Mouse (Mus musculus) limb, embryonic 11.5 days (tissue): ENCODE measurements around the gene Defb43. TPM values are rescaled to one million over a fixed set of nuclear protein-coding genes. Genes with fewer than 3 reads are reported as not detected.

ENCODE experiments used
- ATAC-seq: fragments of 200-750 bp; cut with Nextera tagmentation; 2 replicates; pipeline ENCODE4 v1.8.0; 2017; ENCODE audit warnings: low read depth; ENCODE audit not compliant: insufficient number of reproducible peaks, low FRiP score, low TSS enrichment
- DNase-seq: peaks from one replicate; pipeline ENCODE4 v3.0.0-alpha.2; 2015; ENCODE audit warnings: low spot score
- H3K27ac ChIP-seq: fragments of 300-500 bp; sonication (generic); replicated peaks from 2 replicates; pipeline ENCODE4 v1.5.1; 2014; ENCODE audit warnings: low read depth, mild to moderate bottlenecking, low read length
- H3K27me3 ChIP-seq: fragments of 300-500 bp; sonication (generic); 2 replicates; pipeline ENCODE4 v1.6.1; 2014; ENCODE audit warnings: mild to moderate bottlenecking, low read length, mixed read lengths; ENCODE audit not compliant: control insufficient read depth, insufficient read depth
- H3K36me3 ChIP-seq: fragments of 300-500 bp; sonication (generic); 2 replicates; pipeline ENCODE4 v1.6.1; 2014; ENCODE audit warnings: mild to moderate bottlenecking, low read length, moderate library complexity, mixed read lengths; ENCODE audit not compliant: control insufficient read depth, insufficient read depth
- H3K4me1 ChIP-seq: fragments of 300-500 bp; sonication (generic); 2 replicates; pipeline ENCODE4 v1.6.1; 2014; ENCODE audit warnings: low read length, mixed read lengths; ENCODE audit not compliant: control insufficient read depth, insufficient read depth
- H3K4me2 ChIP-seq: fragments of 300-500 bp; sonication (generic); 2 replicates; pipeline ENCODE4 v1.6.1; 2014; ENCODE audit warnings: low read depth, mild to moderate bottlenecking, moderate library complexity; ENCODE audit not compliant: severe bottlenecking
- H3K4me3 ChIP-seq: fragments of 300-500 bp; sonication (generic); 2 replicates; pipeline ENCODE4 v1.5.1; 2014; ENCODE audit warnings: low read depth, low read length
- H3K9ac ChIP-seq: fragments of 300-500 bp; sonication (generic); 2 replicates; pipeline ENCODE4 v1.6.1; 2014; ENCODE audit warnings: mild to moderate bottlenecking, low read length
- H3K9me3 ChIP-seq: fragments of 300-500 bp; sonication (generic); 2 replicates; pipeline ENCODE4 v1.6.1; 2016; ENCODE audit warnings: low read length; ENCODE audit not compliant: control insufficient read depth
- WGBS: fragments of 180-500 bp; shearing (Covaris S2); extraction: QIAGEN DNeasy Blood & Tissue Kit; methylation state at CpG from one replicate; pipeline ENCODE4 v1.1.7; 2014; 5-methylcytosine and 5-hydroxymethylcytosine counted together
- polyA plus RNA-seq: library from polyadenylated mRNA; unstranded; fragments of >200 nt; fragmentation: Nextera tagmentation; extraction: Ambion mirVana; gene quantifications from 2 replicates; pipeline ENCODE4 v1.2.1, GENCODE M21; 2014

The Defb43 gene
- polyA plus RNA-seq, 1 experiment from 2014 or later = not detected

DNA sequence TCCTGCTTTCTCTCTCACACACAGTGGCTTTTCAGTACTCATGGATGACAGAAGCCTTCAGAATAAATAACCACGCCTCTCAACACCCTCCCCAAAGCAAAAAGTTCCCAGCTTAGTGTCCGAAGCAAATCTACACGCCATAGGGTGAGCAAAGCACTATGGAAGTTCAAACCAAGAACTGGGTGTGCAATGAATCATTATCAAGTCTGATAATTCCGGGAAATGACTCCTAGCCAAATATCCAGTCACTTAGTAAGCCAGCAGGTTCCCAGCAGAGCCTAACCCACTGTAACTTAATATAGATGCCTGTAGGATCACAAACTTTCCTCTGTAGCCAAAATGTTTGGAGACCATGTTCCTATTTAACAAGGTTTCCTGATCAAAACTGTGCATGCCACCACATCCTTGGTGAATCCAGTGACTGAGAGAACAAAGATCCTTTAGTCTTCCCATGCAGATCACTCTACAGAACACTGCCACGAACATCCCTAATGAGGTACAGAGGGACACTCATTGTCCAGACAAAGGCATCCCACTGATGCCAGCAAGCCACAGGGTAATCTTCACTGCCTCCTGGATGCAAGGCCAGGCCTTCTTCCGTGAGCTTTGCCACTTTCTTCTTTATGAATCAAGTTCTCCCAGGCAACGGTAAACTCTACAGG, 19.6 kb upstream of the Defb43 start:
- H3K4me2 ChIP-seq = no peak overlapping the region
- DNase-seq = peak; percentile 10
- no peak overlapping the region for H3K27ac ChIP-seq
- no peaks in the 10 kb centered on the region for H3K36me3 ChIP-seq
- H3K9me3 ChIP-seq = no peaks in the 10 kb centered on the region
- WGBS = 85% methylated on average over 7 of the region's 7 CpGs
- no peak for ATAC-seq
- no peaks in the 10 kb centered on the region for H3K4me1 ChIP-seq
- H3K4me3 ChIP-seq = no peak overlapping the region
- H3K9ac ChIP-seq = no peak overlapping the region
- H3K27me3 ChIP-seq = no peaks in the 10 kb centered on the region

DNA sequence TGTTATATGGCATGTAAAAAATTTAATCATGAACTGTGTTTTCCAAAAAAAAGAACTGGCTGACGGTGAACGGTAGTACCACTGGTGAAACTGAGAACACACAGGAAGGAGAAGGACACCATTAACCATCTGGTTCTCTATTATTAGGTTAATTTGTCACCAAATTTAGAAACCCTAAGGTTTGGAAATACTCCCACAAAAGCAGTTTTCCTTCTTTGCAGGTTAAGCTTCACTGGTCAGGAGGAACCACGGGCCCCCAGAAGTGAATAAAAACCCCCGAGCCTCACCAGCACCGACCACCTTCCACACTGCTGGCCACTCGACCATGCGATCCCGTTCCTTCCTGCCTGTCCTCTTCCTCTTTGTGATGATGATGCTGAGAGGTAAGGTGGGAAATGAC, 13.8 kb upstream of the Defb43 start, which contains the start of gene Defb47:
Defb47 (plus strand) TSS at position 301 of the 400 bp plus-strand sequence.
- DNase-seq = no peak
- Histone ChIP-seq H3K27ac (no peak within 1 kb of the TSS), H3K9ac (no peak within 1 kb of the TSS), H3K4me1 (no peaks in the 10 kb centered on the region), H3K4me3 (no peak within 1 kb of the TSS), H3K27me3 (no peaks in the 10 kb centered on the region), H3K9me3 (no peaks in the 10 kb centered on the region), H3K4me2 (no peak within 1 kb of the TSS), H3K36me3 (no peaks in the 10 kb centered on the region)
- no peak for ATAC-seq
- 79% methylated on average over 8 of the region's 8 CpGs for WGBS

DNA sequence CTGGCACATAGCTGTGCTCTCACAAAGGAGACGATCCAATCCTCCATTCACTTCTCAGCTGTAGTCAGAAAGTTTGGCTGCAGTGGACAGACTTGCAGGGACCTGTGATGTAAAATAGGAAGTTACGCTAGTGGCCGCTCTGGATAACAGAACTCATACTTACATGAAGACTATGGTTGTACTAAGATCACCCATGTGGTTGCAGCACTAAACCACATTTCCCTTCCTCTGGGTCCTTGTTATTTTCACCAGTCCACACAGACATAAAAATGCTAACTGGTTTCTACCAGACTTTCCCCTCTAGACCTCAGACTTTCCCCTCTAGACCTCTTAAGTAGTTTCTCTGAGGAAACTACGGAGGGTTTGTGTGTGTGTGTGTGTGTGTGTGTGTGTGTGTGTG, 12.6 kb upstream of the Defb43 start:
- Histone ChIP-seq H3K4me1 (no peaks in the 10 kb centered on the region), H3K9ac (no peak overlapping the region), H3K4me2 (no peak overlapping the region), H3K4me3 (no peak overlapping the region), H3K9me3 (no peaks in the 10 kb centered on the region), H3K27me3 (no peaks in the 10 kb centered on the region), H3K36me3 (no peaks in the 10 kb centered on the region), H3K27ac (no peak overlapping the region)
- DNase-seq (no peak), ATAC-seq (no peak)
- WGBS = 85% methylated on average over 4 of the region's 4 CpGs

DNA sequence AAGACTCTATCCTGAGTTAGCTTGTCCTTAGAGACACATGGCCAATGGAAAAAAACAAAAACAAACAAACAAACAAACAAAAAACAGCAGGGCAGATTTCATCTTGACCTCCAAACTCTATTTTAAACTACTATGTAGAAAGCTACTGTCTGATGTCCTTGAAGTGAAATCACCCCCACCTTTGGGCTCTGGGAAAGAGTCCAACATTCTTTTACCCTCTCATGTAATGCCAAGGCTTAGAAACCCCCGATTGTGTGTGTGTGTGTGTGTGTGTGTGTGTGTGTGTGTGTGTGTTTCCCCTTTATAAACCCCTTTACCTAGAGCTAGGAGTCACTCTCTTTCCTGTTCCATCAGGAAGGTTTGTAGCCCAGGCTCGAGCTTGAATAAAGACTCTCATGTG, 9.0 kb upstream of the Defb43 start:
- no peak for DNase-seq
- 77% methylated on average over 2 of the region's 2 CpGs for WGBS

DNA sequence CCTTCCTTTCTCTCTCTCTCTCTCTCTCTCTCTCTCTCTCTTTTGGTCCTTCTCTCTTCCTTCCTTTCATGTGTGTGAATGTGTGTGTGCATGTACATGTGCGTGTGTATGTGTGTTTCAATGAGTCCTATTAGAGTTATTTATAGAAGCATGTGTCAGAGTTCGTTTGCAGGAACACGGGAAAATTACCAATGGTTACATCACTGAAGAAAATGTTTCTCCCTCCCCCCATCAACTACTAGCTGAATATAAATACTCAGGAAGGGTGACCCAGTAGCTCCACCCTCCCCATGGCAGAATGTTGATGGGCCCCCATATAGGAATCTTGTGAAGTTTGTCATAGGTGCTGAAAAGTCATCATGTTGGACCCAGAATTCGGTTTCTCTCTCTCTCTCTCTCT, 1.5 kb downstream of the Defb43 start:
- Histone ChIP-seq H3K36me3 (no peaks in the 10 kb centered on the region), H3K4me1 (no peaks in the 10 kb centered on the region), H3K9me3 (no peaks in the 10 kb centered on the region), H3K9ac (no peak overlapping the region), H3K4me3 (no peak overlapping the region), H3K27ac (no peak overlapping the region), H3K4me2 (no peak overlapping the region), H3K27me3 (no peaks in the 10 kb centered on the region)
- WGBS = 85% methylated on average over 4 of the region's 4 CpGs
- ATAC-seq (no peak), DNase-seq (no peak)

More for the DNA sequence above, 9.0 kb upstream of the Defb43 start:
- Histone ChIP-seq H3K9me3 (no peaks in the 10 kb centered on the region), H3K27ac (no peak overlapping the region), H3K36me3 (no peaks in the 10 kb centered on the region), H3K4me3 (no peak overlapping the region), H3K27me3 (no peaks in the 10 kb centered on the region), H3K4me2 (no peak overlapping the region), H3K9ac (no peak overlapping the region), H3K4me1 (no peaks in the 10 kb centered on the region)
- no peak for ATAC-seq

DNA sequence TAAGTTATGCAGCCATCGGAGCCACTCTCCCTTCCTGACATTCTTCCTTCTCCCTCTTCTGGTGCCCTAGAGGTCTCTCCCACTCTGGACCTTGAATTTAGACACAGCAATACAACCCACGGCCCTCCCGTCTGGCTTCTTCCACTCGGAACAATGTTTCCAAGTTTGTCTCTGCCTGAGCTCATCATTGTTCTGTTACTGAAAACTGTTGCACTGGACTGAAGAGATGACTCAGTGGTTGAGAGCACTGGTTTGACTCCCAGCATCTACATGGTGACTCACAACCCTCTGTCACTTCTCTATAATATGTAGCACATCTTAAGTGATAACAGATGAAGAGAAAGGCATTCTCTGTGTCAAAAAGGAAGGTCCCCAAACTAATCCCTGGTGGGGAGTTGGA, 3.1 kb downstream of the Defb43 start:
- Histone ChIP-seq H3K4me2 (no peak overlapping the region), H3K4me3 (no peak overlapping the region), H3K9me3 (no peaks in the 10 kb centered on the region), H3K36me3 (no peaks in the 10 kb centered on the region), H3K9ac (no peak overlapping the region), H3K4me1 (no peaks in the 10 kb centered on the region), H3K27me3 (no peaks in the 10 kb centered on the region), H3K27ac (no peak overlapping the region)
- 91% methylated on average over 4 of the region's 4 CpGs for WGBS
- no peak for DNase-seq
- no peak for ATAC-seq

DNA sequence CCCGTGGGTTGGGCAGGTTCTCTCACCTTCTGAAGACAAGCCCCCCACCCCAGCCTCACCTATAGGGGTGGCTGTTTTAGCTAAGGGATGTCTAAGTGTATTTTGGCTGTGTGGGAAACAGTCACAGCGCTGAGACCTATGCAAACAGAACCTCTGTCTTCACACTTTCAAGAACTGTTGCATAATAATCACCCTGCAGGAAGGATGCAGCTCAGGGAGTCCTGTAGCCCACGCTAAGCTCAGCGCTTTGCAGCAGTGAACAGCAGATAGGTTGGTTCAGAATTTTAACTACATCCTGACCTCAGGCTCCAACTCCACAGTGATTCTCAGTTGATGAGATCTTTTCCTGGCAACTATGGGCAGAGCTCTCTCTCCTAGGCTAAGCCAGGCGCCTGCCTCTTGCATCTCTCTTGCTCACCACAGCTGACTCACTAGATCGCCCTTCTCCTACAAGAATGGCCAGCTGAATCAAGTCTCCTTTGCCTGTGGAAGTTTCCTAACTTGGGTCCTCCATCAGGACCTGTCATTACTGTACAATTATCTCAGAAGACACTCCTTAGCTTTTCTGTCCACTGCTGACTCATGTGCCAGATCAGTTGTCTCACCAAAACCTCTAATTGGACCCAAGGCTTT, 9.1 kb downstream of the Defb43 start:
- DNase-seq (no peak), ATAC-seq (no peak)
- no peaks in the 10 kb centered on the region for H3K9me3 ChIP-seq
- no peaks in the 10 kb centered on the region for H3K4me1 ChIP-seq
- no peaks in the 10 kb centered on the region for H3K27me3 ChIP-seq
- H3K36me3 ChIP-seq = no peaks in the 10 kb centered on the region
- H3K4me2 ChIP-seq = no peak overlapping the region
- H3K4me3 ChIP-seq = no peak overlapping the region
- no peak overlapping the region for H3K9ac ChIP-seq
- WGBS = 55% methylated on average over 6 of the region's 6 CpGs
- no peak overlapping the region for H3K27ac ChIP-seq

DNA sequence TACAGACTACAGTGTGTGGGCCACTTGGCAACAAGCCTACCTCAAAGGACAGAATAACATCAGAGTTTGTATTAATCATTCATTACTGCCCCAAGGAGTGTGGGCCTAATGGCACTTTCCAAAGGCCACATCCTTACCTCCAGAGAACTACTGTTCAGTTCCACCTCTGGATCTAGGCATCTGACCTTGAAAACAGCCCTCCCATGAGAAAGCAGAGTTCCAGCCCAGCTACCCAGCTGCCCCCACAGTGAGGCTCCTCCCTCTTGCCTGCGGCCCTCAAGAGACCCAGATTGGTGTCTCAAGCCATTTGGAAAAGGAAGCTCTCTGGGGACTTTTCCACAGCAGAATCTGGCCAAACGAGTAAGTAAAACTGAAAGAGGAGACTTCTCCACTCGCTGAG, 35.1 kb downstream of the Defb43 start, which contains the start of gene Defb42:
Defb42 (plus strand) TSS at position 301 of the 400 bp plus-strand sequence.
- Histone ChIP-seq H3K4me2 (no peak within 1 kb of the TSS), H3K9ac (no peak within 1 kb of the TSS), H3K27me3 (no peaks in the 10 kb centered on the region), H3K27ac (no peak within 1 kb of the TSS), H3K9me3 (no peaks in the 10 kb centered on the region), H3K4me1 (no peaks in the 10 kb centered on the region), H3K36me3 (no peaks in the 10 kb centered on the region), H3K4me3 (no peak within 1 kb of the TSS)
- ATAC-seq (no peak), DNase-seq (no peak)
- 71% methylated on average over 3 of the region's 3 CpGs for WGBS
